Mouse (Mus musculus) midbrain, embryonic 11.5 days (tissue): ENCODE measurements around the gene Sept9. TPM values are rescaled to one million over a fixed set of nuclear protein-coding genes. Genes with fewer than 3 reads are reported as not detected.

Experiments used
- ATAC-seq: fragments of 200-750 bp; cut with Nextera tagmentation; 2 replicates; pipeline ENCODE4 v1.8.0; 2017; ENCODE audit warnings: moderate TSS enrichment, moderate library complexity; ENCODE audit not compliant: low FRiP score
- DNase-seq: peaks from one replicate; pipeline ENCODE4 v3.0.0; 2015; ENCODE audit warnings: low spot score; ENCODE audit errors: missing footprints
- H3K27ac ChIP-seq: fragments of 300-500 bp; sonication (generic); 2 replicates; pipeline ENCODE4 v1.5.1; 2014; ENCODE audit warnings: low read depth, low read length
- H3K27me3 ChIP-seq: fragments of 300-500 bp; sonication (generic); 2 replicates; pipeline ENCODE4 v1.6.1; 2014; ENCODE audit warnings: mild to moderate bottlenecking, low read length, moderate library complexity, mixed read lengths; ENCODE audit not compliant: control insufficient read depth, insufficient read depth
- H3K36me3 ChIP-seq: fragments of 300-500 bp; sonication (generic); 2 replicates; pipeline ENCODE4 v1.6.1; 2014; ENCODE audit warnings: mild to moderate bottlenecking, low read length, moderate library complexity, mixed read lengths; ENCODE audit not compliant: control insufficient read depth, insufficient read depth
- H3K4me1 ChIP-seq: fragments of 300-500 bp; sonication (generic); 2 replicates; pipeline ENCODE4 v1.6.1; 2014; ENCODE audit warnings: low read length; ENCODE audit not compliant: control insufficient read depth, insufficient read depth
- H3K4me2 ChIP-seq: fragments of 300-500 bp; sonication (generic); 2 replicates; pipeline ENCODE4 v1.6.1; 2014; ENCODE audit warnings: mild to moderate bottlenecking, moderate library complexity
- H3K4me3 ChIP-seq: fragments of 300-500 bp; sonication (generic); 2 replicates; pipeline ENCODE4 v1.5.1; 2014; ENCODE audit warnings: low read depth, low read length
- H3K9ac ChIP-seq: fragments of 300-500 bp; sonication (generic); 2 replicates; pipeline ENCODE4 v1.6.1; 2014; ENCODE audit warnings: low read length
- H3K9me3 ChIP-seq: fragments of 300-500 bp; sonication (generic); 2 replicates; pipeline ENCODE4 v1.6.1; 2016; ENCODE audit warnings: low read length; ENCODE audit not compliant: control insufficient read depth
- WGBS: fragments of 180-500 bp; shearing (Covaris S2); extraction: QIAGEN DNeasy Blood & Tissue Kit; methylation state at CpG from one replicate; pipeline ENCODE4 v1.1.7; 2014; 5-methylcytosine and 5-hydroxymethylcytosine counted together
- polyA plus RNA-seq: library from polyadenylated mRNA; unstranded; fragments of >200 nt; fragmentation: Nextera tagmentation; extraction: Ambion mirVana; gene quantifications from 2 replicates; pipeline ENCODE4 v1.2.1, GENCODE M21; 2014

Sept9 gene
- polyA plus RNA-seq, 1 experiment from 2014 or later, result 152 TPM

- ATAC-seq, result no peak
- Histone ChIP-seq H3K27me3 (no peaks in the 10 kb centered on the region), H3K9ac (peak overlapping the region; percentile 95), H3K27ac (peak overlapping the region; percentile 98), H3K4me2 (peak overlapping the region; percentile 84), H3K4me1 (peaks cover 45% of the 10 kb centered on the region), H3K9me3 (no peaks in the 10 kb centered on the region), H3K4me3 (no peak overlapping the region), H3K36me3 (no peaks in the 10 kb centered on the region)
- DNase-seq, result no peak
- 13% methylated on average over 7 of the region's 7 CpGs for WGBS
Observed at GRCm38 (mm10) chr11:117330951-117331254, 131.4 kb downstream of the Sept9 start.

- H3K4me3 ChIP-seq, result peak overlapping the region; percentile 62
- no peak for DNase-seq
- H3K4me2 ChIP-seq, result peak overlapping the region; percentile 84
- WGBS, result under 1% methylated on average over 17 of the region's 17 CpGs
- H3K27ac ChIP-seq, result peak overlapping the region; percentile 98
- H3K36me3 ChIP-seq, result no peaks in the 10 kb centered on the region
- peaks cover 42% of the 10 kb centered on the region for H3K4me1 ChIP-seq
- H3K9ac ChIP-seq, result peak overlapping the region; percentile 95
- peak; percentile 61 for ATAC-seq
- H3K9me3 ChIP-seq, result no peaks in the 10 kb centered on the region
- H3K27me3 ChIP-seq, result no peaks in the 10 kb centered on the region
Observed at GRCm38 (mm10) chr11:117331361-117332241, 132.1 kb downstream of the Sept9 start.

- DNase-seq, result peak; percentile 98
- no peaks in the 10 kb centered on the region for H3K9me3 ChIP-seq
- peak; percentile 94 for ATAC-seq
- peaks cover 40% of the 10 kb centered on the region for H3K4me1 ChIP-seq
- peak overlapping the region; percentile 62 for H3K4me3 ChIP-seq
- H3K9ac ChIP-seq, result peak overlapping the region; percentile 95
- no peaks in the 10 kb centered on the region for H3K36me3 ChIP-seq
- H3K27ac ChIP-seq, result peak overlapping the region; percentile 98
- H3K27me3 ChIP-seq, result no peaks in the 10 kb centered on the region
- WGBS, result 0% methylated on average over 37 of the region's 37 CpGs
- H3K4me2 ChIP-seq, result peak overlapping the region; percentile 84
Observed at GRCm38 (mm10) chr11:117332242-117333149, 133.0 kb downstream of the Sept9 start.

- no peaks in the 10 kb centered on the region for H3K36me3 ChIP-seq
- H3K4me2 ChIP-seq, result peak overlapping the region; percentile 84
- H3K27ac ChIP-seq, result peak overlapping the region; percentile 98
- no peaks in the 10 kb centered on the region for H3K27me3 ChIP-seq
- no peak for ATAC-seq
- WGBS, result 15% methylated on average over 13 of the region's 13 CpGs
- H3K9me3 ChIP-seq, result no peaks in the 10 kb centered on the region
- H3K4me1 ChIP-seq, result peaks cover 40% of the 10 kb centered on the region
- H3K9ac ChIP-seq, result peak overlapping the region; percentile 95
- peak; percentile 90 for DNase-seq
- H3K4me3 ChIP-seq, result peak overlapping the region; percentile 62
Observed at GRCm38 (mm10) chr11:117333150-117333715, 133.8 kb downstream of the Sept9 start.

GRCm38 (mm10) chr11:117334101-117334500 lies 134.6 kb downstream of the Sept9 start:
- Histone ChIP-seq H3K27ac (no peak overlapping the region), H3K9me3 (no peaks in the 10 kb centered on the region), H3K4me1 (peaks cover 40% of the 10 kb centered on the region), H3K27me3 (no peaks in the 10 kb centered on the region), H3K4me2 (peak overlapping the region; percentile 84), H3K36me3 (no peaks in the 10 kb centered on the region), H3K4me3 (no peak overlapping the region), H3K9ac (peak overlapping the region; percentile 26; the same call in 1 of the 2 replicates)
- DNase-seq (no peak), ATAC-seq (no peak)
- WGBS, result 54% methylated on average over 6 of the region's 6 CpGs

GRCm38 (mm10) chr11:117335146-117335545 lies 135.7 kb downstream of the Sept9 start:
- 98% methylated on average over 2 of the region's 2 CpGs for WGBS
- peaks cover 46% of the 10 kb centered on the region for H3K4me1 ChIP-seq
- no peak overlapping the region for H3K27ac ChIP-seq
- no peaks in the 10 kb centered on the region for H3K36me3 ChIP-seq
- no peaks in the 10 kb centered on the region for H3K27me3 ChIP-seq
- no peak overlapping the region for H3K4me2 ChIP-seq
- H3K9me3 ChIP-seq, result no peaks in the 10 kb centered on the region
- DNase-seq (no peak), ATAC-seq (no peak)
- no peak overlapping the region for H3K9ac ChIP-seq
- H3K4me3 ChIP-seq, result no peak overlapping the region

- no peaks in the 10 kb centered on the region for H3K27me3 ChIP-seq
- ATAC-seq, result no peak
- WGBS, result 85% methylated on average over 7 of the region's 7 CpGs
- H3K4me1 ChIP-seq, result peaks cover 48% of the 10 kb centered on the region
- no peak overlapping the region for H3K27ac ChIP-seq
- no peak overlapping the region for H3K9ac ChIP-seq
- no peak for DNase-seq
- H3K4me3 ChIP-seq, result no peak overlapping the region
- H3K4me2 ChIP-seq, result no peak overlapping the region
- no peaks in the 10 kb centered on the region for H3K36me3 ChIP-seq
- no peaks in the 10 kb centered on the region for H3K9me3 ChIP-seq
Observed at GRCm38 (mm10) chr11:117336081-117336788, 136.8 kb downstream of the Sept9 start.

- no peaks in the 10 kb centered on the region for H3K27me3 ChIP-seq
- H3K4me1 ChIP-seq, result peaks cover 44% of the 10 kb centered on the region
- 88% methylated on average over 9 of the region's 9 CpGs for WGBS
Observed at GRCm38 (mm10) chr11:117337749-117338148, 138.3 kb downstream of the Sept9 start.

More at GRCm38 (mm10) chr11:117337749-117338148, 138.3 kb downstream of the Sept9 start:
- no peak for ATAC-seq
- no peak for DNase-seq
- H3K36me3 ChIP-seq, result no peaks in the 10 kb centered on the region
- no peak overlapping the region for H3K4me3 ChIP-seq
- H3K4me2 ChIP-seq, result no peak overlapping the region
- H3K9me3 ChIP-seq, result no peaks in the 10 kb centered on the region
- no peak overlapping the region for H3K27ac ChIP-seq
- no peak overlapping the region for H3K9ac ChIP-seq
